Mouse (Mus musculus): Measurements from ENCODE around the gene Dop1b.

Dop1b gene

DNA sequence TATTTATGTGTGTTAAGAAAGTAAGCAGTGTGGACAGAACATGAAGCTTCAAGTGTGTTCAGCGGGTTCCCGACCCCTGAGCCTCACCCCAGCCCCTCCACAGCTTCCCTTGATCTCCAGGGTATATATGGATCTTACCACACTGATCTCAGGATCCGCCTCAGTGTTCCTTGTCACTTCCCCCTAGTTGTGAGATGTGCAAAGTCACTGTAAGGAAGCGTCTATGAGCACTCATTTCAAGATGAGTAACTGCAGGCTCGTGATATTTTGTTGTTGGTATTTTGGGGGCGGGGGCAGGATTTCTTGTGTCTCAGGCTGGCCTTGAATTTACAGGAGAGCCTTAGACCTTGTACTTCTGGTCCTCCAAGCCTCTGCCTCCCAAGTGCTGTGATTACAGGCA, 38.8 kb downstream of the Dop1b start:
- CTCF ChIA-PET = no interaction called here

DNA sequence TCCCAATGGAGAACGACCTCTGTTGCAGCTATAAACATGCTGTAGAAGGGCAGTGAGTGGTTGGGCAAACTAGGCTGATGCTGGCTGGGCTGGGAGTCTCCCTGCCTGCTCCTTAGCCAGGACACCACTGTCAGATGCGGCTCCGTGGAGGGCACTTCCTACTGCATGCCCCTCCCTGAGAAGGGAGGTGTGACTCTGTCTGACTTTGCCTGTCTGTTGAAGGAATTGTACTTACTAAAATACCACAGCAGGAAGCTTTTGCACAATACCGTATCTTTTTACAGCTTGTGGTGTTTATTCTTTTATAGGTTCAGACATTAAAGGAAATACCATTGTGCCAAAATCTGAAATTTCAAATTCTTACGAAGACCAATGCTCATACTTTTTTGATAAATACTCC, 40.1 kb downstream of the Dop1b start:
- CTCF ChIA-PET = no interaction called here

DNA sequence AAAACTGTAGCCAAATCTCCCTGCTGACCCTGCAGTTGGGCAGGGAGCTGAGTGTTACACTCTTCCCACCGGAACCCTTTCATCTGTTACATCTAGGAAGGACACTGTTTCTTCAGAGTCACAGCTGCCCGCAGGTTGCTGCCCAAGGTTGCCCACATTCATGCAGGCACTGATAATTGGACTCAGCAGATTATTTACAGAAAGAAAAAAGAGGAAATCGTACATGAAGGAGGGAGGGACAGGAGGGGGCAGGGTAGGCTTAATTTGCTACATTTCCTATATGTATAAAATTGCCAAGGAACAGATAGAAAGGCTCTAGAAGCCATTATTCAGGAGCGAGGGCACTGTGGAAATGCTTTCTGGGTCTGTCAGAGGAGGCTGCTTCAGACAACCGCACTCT, 44.9 kb downstream of the Dop1b start:
- CTCF ChIA-PET = no interaction called here

DNA sequence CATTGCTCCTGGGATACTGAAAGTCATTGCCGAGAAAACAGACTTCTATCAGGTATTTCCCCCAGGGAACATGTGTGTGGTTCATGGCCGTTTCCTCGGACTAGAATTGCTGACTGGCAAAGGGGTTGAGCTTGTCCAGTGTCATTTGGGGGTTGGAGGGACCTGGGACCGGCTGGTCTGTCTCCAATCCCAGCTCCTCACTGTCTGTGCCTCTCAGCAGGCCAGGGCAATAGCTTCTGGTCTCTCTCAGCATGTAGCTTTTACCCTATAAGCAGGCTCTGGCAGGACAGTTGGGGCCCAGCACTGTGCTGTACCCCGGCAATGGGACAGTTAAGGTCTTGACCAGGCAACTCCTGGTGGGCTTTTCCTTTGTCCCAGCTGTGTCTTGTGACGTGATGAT, 51.7 kb downstream of the Dop1b start:
- CTCF ChIA-PET = no interaction called here

DNA sequence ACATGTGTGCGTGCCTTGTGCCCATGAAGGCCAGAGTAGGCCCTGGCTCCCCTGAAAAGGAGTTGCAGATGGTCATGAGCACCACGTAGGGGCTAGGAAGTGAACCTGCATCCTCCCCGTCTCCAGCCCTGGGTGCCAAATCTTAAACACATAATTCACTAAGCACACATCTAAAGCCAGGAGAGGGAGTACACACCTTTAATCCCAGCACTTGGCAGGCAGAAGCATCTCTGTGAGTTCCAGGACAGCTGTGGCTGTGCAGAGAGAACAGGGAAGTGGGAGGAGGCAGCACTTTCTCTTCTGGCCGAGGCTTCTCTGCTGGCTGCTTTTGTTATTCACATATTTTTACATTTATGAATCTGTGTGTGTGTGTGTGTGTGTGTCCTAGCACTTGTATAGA, 52.9 kb downstream of the Dop1b start:
- CTCF ChIA-PET = no interaction called here

DNA sequence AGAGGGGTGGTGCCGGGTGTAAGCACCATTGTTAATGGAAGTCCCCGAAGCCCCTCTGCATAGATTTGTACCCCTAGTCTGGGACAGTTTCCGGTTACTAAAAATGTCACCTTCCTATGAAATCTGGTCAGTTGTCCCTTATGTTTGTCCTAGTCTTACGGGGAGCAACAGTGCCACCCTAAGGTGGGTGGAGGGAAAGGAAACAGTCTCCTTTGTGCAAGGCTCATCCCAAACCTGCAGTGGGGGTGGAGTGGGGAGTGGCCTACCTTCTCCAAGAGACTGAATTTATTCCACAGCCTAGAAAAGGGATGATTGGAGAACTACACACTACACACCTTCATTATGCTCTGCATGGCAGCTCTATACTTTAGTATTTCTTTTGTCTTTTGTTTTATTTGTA, 55.3 kb downstream of the Dop1b start:
- CTCF ChIA-PET = no interaction called here

DNA sequence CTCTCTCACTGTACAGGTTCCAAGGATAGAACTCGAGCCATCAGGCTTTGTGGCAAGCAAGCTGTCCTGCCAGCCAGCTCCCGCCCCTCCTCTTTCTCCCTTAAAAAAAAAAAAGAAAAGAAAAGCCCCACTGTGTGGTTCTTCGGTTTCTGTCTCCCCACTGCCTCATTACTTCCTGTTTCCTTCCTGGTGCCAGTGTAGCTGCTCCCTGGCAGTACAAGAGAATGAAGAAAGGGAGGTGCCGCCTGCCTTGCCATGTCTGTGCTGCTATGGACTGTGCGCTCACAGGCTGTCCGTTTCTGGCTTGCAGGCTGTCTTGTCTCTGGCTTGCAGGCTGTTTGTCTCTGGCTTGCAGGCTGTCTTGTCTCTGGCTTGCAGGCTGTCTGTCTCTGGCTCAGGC, 55.8 kb downstream of the Dop1b start:
- CTCF ChIA-PET = no interaction called here

DNA sequence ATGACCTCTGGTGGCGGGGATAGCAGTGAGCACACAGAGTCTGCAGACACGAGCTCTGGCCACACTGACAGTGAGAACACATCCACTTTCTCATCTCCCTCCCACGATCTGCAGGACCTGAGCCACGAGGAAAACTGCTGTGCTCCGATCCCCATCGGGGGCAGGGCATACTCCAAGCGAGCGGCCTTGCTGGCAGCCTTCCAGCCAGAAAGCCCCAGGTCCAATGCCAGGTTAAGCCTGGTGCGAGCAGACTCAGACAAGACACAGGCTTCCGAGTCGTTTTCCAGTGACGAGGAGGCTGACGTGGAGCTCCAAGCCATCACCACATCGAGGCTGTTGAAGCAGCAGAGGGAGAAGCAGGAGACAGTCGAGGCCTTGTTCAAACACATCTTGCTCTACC, 57.9 kb downstream of the Dop1b start:
- CTCF ChIA-PET = no interaction called here

DNA sequence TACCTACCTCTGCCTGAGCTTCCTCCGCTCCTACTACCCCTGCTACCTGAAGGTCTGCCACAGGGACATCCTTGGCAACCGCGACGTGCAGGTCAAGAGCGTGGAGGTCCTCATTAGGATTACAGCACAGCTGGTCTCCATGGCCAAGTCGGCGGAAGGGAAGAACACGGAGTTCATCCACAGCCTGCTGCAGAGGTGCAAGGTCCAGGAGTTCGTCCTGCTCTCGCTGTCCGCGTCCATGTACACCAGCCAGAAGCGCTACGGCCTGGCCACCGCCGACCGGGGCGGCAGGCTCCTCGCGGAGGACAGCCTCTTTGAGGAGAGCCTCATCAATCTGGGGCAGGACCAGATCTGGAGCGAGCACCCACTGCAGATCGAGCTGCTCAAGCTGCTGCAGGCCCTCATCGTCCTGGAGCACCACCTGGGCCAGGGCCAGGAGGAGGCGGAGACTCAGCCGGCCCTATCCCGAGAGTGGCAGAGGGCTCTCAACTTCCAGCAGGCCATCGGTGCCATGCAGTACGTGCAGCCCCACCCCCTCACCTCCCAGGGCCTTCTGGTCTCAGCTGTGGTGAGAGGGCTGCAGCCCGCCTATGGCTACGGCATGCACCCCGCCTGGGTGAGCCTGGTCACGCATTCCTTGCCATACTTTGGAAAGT, 58.7 kb downstream of the Dop1b start:
- CTCF ChIA-PET = no interaction called here

DNA sequence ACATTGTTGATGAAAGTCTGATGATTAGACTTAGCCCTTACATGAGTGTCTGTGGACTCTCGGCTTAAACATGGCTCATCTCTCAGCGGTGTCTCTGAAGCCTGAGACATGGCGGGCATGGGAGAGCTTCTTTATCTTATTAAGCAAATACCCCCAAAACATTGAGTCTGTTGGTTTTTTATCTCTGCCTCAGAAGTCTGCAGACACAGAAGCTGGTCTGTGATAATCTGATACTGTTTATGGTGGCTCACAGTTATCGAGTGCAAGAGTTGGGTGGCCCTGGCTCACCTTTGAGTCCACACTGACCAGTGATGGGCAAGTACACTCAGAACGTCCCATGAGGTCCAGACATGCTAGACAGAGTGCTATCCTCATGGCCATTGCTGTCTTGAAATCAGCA, 63.0 kb downstream of the Dop1b start:
- CTCF ChIA-PET = no interaction called here

DNA sequence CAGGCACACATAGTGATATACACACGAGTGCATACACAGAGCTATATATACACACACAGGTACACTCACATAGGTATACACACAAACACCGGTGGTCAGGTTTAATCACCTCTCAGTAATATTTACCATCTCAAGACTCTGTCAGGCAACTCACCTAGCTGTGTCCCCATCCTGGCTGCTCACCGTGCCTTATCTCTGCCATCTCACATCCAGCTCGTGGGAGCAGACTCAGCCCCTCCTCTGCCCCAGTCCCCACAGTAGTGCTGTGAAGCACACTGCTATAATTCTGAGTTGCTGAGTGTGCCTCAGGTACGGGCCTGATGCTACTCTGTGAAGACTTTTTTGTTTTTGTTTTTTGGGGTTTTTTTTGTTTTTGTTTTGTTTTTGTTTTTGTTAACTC, 64.8 kb downstream of the Dop1b start:
- CTCF ChIA-PET = no interaction called here

DNA sequence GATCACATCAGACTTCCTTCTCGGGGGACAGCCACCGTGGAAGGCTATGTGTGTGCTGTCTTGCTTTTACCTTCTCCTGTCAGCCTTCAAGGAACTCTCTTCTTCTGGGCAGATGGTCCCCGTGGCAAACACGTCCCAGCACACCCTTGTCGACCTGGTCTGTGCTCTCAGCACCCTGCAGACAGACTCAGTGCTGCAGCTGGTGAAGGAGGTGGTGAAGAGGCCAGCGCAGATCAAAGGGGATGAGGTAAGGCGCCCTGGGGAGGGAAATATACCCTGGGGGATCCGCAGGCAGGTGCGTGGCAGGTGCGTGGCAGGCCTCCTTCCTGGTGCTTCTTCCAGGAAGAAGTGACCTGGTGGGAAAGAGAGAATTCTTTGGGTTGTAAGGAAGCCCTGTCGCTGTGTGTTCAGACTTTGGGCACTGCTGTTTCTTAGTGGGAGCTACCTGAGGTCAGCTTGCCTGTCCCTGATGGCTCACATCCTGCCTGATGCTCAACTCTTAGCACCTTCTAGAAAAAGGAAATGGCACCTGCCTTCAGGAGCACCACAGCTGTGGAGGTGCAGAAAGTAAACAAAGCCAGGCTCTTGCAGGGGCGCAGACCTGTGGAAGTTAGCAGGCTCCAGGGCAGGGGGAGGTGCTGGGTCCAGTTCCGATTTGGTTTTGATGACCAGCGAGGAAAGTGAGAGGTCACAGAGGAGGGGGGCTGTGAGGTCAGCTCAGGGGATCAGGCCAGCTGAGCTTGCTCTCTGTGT, 65.7 kb downstream of the Dop1b start:
- CTCF ChIA-PET = no interaction called here

DNA sequence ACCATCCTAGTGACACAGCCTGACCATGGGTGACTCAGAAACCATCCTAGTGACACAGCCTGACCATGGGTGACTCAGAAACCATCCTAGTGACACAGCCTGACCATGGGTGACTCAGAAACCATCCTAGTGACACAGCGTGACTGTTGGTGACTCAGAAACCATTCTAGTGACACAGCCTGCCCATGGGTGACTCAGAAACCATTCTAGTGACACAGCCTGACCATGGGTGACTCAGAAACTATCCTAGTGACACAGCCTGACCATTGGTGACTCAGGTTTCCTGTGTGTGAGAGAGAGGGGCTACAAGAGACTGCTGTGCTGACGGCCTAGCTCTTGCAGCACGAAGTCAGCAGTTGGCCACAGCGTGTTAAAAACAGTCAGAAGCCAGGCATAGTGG, 66.7 kb downstream of the Dop1b start:
- CTCF ChIA-PET = interaction anchor here (0.5 to 0.7 kb wide), 2 partner anchors 178 to 1748 kb away, joined by 3 to 6 read pairs; no protein-coding TSS in a partner anchor

DNA sequence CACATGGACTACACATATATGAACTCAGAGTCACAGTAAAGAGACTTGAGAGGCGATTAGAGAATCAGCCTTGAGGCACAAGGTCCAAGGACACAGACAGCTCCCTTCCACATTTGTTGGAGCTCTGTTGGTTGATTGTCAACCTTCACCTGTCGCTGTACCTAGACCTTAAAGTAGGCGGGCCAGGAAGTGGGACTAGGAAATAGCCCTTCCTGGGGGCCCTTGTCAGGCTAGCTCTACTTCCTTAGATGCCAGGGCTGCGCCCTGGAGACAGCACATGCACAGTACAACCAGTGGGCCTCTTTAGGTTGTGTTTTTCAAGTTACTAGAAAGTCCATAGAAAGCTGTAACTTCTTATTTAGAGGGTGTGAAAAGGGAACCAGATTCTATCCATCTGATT, 67.8 kb downstream of the Dop1b start:
- CTCF ChIA-PET = no interaction called here

DNA sequence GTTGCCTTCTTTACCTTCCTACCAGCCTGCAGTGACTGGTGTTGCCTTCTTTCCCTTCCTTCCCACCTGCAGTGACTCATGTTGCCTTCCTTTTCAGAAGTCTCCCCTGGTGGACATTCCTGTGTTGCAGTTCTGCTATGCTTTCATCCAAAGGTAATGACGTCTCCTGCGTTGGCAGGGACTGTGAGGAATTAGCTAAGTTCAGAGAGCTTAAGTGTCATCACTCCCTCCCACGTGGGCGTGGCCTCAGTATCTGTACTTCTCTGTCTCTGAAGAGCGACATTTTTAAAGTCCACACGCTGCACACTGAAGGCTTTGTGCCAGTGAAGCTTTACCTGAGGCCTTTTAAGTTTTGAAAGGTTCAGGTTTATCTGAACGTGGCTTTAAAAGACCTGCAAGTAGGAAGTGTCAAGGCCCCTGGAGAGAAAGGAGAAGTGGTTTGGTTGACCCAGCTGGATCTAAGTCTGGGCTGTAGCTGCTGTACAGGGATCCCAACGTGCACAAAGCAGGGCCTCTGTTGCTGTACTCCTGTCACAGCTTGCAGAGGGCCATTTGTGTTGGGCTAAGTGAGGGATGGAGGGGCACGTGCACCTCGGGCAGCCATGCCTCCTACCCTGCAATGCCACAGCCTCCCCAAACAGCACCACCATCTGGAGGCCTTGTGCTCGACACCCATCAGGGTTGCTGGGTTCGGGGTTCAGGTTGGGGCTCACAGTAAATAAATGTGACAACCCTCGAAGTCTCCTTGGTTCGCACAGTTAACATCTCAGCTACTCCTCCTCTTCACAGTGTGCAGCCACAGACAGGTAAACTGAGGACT, 69.2 kb downstream of the Dop1b start:
- CTCF ChIA-PET = no interaction called here

DNA sequence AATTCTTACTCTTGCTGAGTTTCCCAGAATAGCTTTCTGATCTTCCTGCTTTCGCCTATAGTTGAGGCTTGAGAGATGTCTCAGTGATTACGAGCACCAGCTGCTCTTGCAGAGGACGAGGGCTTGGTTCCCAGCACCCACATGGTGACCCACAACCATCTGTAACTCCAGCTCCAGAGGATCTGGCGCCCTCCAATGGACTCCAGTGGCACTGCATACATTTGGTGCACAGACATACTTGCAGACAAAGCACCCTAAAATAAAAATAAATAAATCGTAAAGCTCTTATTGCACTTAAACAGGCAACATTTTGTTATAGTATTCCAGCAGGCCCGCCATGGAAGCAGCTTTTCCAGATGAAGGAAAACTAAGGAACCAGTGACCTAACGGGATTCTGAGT, 72.5 kb downstream of the Dop1b start:
- CTCF ChIA-PET = interaction anchor here (1.0 kb wide), 1 partner anchor 99 kb away, joined by 3 read pairs; no protein-coding TSS in a partner anchor

DNA sequence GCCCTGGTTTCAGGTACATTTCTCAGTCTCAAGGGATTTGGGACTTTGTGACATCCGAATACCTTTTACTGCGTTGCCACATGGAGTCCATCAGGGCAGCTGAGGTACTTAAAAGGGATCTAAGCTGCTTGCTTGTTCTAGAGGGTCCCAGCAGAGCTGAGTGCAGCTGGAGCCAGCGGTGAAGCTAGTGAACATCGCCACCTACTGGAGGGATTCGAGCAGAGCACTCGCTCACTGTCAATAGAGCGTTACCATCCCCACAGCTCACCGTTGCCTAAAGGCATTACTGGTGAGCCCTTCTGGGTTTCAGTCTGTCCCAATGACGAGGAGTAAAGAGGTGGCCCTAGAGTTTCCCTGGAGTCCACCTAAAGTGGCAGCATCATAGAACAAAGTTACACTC, 74.1 kb downstream of the Dop1b start:
- CTCF ChIA-PET = interaction anchor here (1.0 kb wide), 1 partner anchor 30 kb away, joined by 3 read pairs; no protein-coding TSS in a partner anchor

DNA sequence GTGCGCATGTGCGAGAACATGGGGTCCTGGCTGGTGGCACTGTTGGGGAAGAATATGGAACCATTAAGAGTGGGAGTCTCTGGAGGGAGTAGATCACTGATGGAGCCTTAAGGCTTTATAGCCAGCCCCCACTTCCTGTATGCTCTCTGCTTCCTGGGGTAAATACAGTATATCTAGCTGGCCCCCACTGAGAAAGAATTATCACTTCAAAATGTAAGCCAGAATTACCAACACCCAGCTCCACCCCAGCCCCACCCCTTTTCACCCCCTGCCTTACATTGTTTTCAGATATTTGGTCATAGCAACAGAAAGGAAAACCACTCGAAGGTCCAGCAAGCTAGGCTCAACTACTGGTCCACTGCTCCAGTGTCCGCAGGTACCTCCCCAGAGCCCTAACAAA, 76.7 kb downstream of the Dop1b start:
- CTCF ChIA-PET = interaction anchor here (0.7 kb wide), 1 partner anchor 24 kb away, joined by 3 read pairs; no protein-coding TSS in a partner anchor

DNA sequence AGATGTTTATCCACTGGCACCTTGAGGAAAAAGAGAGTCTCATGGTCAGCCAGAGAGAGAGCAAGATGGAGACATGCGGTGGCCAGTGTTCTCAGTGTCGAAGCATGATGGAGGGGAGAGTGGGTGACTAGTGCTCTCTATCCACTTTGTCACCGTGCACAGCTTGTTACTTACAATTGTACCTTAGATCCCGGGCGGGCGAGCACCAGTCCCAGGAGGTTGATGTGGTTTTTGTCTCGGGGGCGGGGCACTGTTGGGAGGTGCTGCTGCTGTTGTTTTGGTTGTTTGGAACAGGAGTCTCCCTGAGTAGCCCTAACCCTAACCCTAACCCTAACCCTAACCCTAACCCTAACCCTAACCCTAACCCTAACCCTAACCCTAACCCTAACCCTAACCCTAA, 77.2 kb downstream of the Dop1b start:
- CTCF ChIA-PET = no interaction called here

DNA sequence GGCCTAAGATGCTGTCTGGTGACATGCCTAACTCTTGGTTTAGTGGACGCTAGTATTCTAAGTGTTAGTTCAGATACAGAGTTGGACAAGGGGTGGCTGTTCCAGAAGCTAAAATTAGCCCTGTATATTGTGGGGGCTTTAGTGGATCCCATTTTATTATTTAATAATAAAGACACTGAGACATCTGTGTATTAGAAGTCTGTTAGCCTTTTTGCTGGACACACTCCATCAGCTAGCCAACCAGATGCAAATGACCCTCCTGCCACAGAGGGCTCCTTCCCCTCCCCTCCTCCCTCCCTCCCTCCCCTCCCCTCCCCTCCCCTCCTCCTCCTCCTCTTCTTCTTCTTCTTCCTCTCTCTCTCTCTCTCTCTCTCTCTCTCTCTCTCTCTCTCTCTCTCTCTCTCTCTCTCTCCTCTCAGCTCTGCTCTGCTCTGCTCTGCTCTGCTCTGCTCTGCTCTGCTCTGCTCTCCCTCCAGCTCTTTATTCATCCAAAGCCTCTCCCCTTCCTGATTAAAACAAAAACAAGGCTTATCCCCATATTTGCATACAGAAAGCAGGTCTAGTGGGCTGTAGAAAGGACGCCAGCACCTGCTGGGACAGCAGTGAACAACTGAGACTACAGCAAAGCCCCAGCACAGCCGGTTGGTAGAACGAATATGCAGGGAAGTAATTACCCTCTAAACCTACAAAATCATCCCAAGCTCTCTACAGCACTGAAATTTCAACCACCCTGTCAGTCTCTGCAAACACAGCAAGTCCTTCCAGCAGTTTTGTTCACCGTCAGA, 78.5 kb downstream of the Dop1b start:
- CTCF ChIA-PET = no interaction called here

DNA sequence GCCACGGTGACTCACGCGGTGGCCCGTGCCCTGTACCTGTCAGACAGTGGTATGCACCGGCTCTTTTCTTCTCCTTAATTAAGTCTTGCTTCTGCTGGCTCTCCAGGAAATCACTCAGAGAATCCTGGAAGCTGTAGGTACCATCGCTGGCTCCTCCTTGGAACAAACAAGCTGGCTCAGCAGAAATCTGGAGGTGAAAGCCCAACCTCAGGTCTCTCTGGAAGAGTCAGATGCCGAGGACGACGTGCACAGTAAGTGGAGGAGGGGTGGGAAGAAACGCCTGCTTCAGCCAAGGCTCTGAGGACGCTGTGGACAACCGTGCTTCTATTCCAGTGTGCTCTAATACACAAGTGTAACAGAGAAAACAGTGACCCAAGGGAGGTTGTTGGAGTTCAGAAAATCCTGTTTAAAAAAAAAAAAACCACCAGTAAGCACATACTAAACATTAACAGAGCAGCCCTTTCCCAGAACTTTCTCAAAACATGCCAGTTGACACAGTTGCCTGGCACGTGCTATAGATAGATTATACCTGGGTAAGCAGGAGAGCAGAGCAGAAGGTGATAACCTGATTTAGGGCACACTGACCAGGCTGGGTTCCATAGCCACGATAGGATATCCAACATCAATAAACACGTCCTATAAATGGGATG, 81.4 kb downstream of the Dop1b start:
- CTCF ChIA-PET = no interaction called here

DNA sequence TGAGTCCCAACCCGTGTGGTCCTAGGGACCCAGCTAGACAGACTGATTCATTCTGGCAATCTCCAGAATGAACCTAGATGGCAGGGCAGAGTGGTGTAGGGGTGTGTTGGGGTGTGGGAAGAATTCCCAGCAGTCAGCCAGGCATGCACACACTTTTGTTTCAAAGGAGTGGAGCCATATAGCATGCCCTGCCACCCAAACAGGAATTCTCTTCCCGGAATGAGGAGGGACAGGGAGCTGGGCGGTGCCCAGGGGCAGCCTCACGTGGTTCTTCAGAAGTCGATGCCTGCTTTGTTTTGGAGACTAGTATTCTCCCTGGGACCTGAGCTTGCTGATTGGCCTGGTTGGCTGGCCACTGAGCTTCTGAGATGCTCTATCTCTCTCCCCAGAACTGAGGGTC, 83.1 kb downstream of the Dop1b start:
- CTCF ChIA-PET = no interaction called here

Data from spleen, embryonic (tissue).